Mouse (Mus musculus) cerebellum, adult 2 months (tissue): Measurements from ENCODE around the gene Hdac9.

Experiments used
- CTCF ChIP-seq: fragments of 200-500 bp; IDR thresholded peaks from 2 replicates; pipeline ENCODE4 v1.5.1; 2011; ENCODE audit warnings: low read depth, mild to moderate bottlenecking, control low read depth, low read length, moderate library complexity, borderline replicate concordance; ENCODE audit not compliant: insufficient read depth
- POLR2A ChIP-seq: fragments of 200-500 bp; IDR thresholded peaks from 2 replicates; pipeline ENCODE4 v1.6.1; 2011; ENCODE audit warnings: low read length, control low read depth, borderline replicate concordance; ENCODE audit not compliant: insufficient read depth

DNA sequence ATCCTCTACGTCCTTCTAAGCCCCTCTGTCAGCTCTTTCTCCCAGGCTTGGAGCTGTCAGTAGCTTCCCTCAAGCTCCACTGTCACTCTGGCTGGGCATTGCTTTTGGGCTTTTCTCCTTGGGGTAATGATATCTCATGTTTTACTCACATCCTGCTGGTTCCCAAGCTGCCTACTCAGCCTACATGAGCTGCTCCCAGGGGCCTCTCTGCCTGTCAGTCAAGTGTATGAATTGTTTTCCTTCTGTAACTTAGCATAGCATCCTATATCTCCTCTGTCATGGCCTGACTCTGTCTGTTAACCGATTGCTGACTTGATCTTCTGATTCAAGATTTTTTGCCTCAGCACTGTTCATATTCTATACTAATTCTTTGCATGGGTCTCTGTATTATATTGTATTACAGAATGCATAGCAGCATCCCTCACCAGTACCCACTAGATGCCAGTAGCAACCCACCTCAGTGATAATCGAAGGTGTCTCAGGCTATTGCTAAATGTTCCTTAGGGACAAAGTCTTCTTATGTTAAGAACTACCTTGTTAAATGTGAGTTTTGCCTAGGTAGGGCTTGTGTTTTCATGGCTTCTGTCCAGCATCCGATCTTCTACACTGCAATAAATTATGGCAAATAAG is 582.3 kb downstream of the Hdac9 start:
- TF ChIP-seq CTCF (no peak), POLR2A (no peak)
